Mouse (Mus musculus) testis, adult 2 months (tissue): ENCODE data around the gene Gm4307. TPM values are rescaled to one million over a fixed set of nuclear protein-coding genes. Genes with fewer than 3 reads are reported as not detected.
"Not testable (repeated sequence)": the region's sequence is repeated elsewhere in the genome, so short reads cannot be mapped to it uniquely, and the experiment has no call there.

ENCODE experiments used
- H3K27ac ChIP-seq: fragments of 200-500 bp; 2 replicates; pipeline ENCODE4 v1.5.1; 2012; ENCODE audit warnings: low read depth, low read length; ENCODE audit not compliant: control insufficient read depth, insufficient read depth
- H3K27me3 ChIP-seq: fragments of 200-500 bp; 2 replicates; pipeline ENCODE4 v1.6.1; 2012; ENCODE audit warnings: mild to moderate bottlenecking, low read length, moderate library complexity; ENCODE audit not compliant: control insufficient read depth, insufficient read depth
- H3K36me3 ChIP-seq: fragments of 200-500 bp; 2 replicates; pipeline ENCODE4 v1.6.1; 2012; ENCODE audit warnings: mild to moderate bottlenecking, low read length; ENCODE audit not compliant: control insufficient read depth, insufficient read depth
- H3K4me1 ChIP-seq: fragments of 200-500 bp; 2 replicates; pipeline ENCODE4 v1.6.1; 2012; ENCODE audit warnings: low read length; ENCODE audit not compliant: control insufficient read depth, insufficient read depth
- H3K4me3 ChIP-seq: fragments of 200-500 bp; 2 replicates; pipeline ENCODE4 v1.5.1; 2012; ENCODE audit warnings: low read depth, mild to moderate bottlenecking, low read length, moderate library complexity, mixed read lengths; ENCODE audit not compliant: control insufficient read depth
- polyA plus RNA-seq: library from polyadenylated mRNA; depleted of rRNA; stranded (reverse); fragments of >200 nt; gene quantifications from 2 replicates; pipeline ENCODE4 v1.2.3, GENCODE M21; 2012; rRNA removed

The Gm4307 gene
- not detected in 2 replicates for polyA plus RNA-seq

DNA sequence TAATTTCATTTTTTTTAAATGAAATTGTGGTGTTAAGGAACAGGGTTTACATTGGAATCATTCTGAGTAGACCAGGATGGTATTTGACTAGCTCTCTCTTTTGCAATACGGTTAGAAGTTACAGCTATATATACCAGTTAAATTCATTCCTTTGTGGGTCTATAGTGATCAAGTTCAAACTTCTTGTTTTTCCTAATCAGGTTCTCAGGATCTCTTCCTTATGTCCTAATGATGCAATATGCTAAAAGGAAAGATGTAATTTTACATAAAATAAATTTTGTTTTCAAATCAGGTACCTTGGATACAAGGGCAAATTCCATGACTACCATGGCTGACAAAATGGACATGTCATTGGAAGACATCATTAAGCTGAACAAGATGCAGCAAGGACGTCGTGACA, at the start of gene Gm4307:
Gene Gm4307, plus strand, starts transcription at position 301 of the 400 bp plus-strand sequence.
- not testable (repeated sequence) for H3K27me3 ChIP-seq, H3K27ac ChIP-seq, H3K4me3 ChIP-seq, H3K4me1 ChIP-seq, H3K36me3 ChIP-seq

DNA sequence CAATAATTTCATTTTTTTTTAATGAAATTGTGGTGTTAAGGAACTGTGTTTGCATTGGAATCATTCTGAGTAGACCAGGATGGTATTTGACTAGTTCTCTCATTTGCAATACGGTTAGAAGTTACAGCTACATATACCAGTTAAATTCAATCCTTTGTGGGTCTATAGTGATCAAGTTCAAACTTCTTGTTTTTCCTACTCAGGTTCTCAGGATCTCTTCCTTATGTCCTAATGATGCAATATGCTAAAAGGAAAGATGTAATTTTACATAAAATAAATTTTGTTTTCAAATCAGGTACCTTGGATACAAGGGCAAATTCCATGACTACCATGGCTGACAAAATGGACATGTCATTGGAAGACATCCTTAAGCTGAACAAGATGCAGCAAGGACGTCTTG, 25.8 kb upstream of the Gm4307 start, which contains the start of gene Gm4301:
Gene Gm4301, plus strand, starts transcription at position 301 of the 400 bp plus-strand sequence.
- H3K27ac ChIP-seq, H3K27me3 ChIP-seq, H3K4me1 ChIP-seq, H3K4me3 ChIP-seq, H3K36me3 ChIP-seq: not testable (repeated sequence)

DNA sequence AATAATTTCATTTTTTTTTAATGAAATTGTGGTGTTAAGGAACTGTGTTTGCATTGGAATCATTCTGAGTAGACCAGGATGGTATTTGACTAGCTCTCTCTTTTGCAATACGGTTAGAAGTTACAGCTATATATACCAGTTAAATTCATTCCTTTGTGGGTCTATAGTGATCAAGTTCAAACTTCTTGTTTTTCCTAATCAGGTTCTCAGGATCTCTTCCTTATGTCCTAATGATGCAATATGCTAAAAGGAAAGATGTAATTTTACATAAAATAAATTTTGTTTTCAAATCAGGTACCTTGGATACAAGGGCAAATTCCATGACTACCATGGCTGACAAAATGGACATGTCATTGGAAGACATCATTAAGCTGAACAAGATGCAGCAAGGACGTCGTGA, 20.6 kb upstream of the Gm4307 start, which contains the start of gene Gm4302:
Gene Gm4302, plus strand, starts transcription at position 301 of the 400 bp plus-strand sequence.
- H3K27ac ChIP-seq, H3K36me3 ChIP-seq, H3K4me3 ChIP-seq, H3K27me3 ChIP-seq, H3K4me1 ChIP-seq: not testable (repeated sequence)

DNA sequence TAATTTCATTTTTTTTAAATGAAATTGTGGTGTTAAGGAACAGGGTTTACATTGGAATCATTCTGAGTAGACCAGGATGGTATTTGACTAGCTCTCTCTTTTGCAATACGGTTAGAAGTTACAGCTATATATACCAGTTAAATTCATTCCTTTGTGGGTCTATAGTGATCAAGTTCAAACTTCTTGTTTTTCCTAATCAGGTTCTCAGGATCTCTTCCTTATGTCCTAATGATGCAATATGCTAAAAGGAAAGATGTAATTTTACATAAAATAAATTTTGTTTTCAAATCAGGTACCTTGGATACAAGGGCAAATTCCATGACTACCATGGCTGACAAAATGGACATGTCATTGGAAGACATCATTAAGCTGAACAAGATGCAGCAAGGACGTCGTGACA, 15.5 kb upstream of the Gm4307 start, which contains the start of gene Gm4303:
Gene Gm4303, plus strand, starts transcription at position 301 of the 400 bp plus-strand sequence.
- H3K4me1 ChIP-seq, H3K36me3 ChIP-seq, H3K27me3 ChIP-seq, H3K4me3 ChIP-seq, H3K27ac ChIP-seq: not testable (repeated sequence)

DNA sequence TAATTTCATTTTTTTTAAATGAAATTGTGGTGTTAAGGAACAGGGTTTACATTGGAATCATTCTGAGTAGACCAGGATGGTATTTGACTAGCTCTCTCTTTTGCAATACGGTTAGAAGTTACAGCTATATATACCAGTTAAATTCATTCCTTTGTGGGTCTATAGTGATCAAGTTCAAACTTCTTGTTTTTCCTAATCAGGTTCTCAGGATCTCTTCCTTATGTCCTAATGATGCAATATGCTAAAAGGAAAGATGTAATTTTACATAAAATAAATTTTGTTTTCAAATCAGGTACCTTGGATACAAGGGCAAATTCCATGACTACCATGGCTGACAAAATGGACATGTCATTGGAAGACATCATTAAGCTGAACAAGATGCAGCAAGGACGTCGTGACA, 10.3 kb upstream of the Gm4307 start, which contains the start of gene Gm4305:
Gene Gm4305, plus strand, starts transcription at position 301 of the 400 bp plus-strand sequence.
- H3K27me3 ChIP-seq, H3K27ac ChIP-seq: not testable (repeated sequence)

DNA sequence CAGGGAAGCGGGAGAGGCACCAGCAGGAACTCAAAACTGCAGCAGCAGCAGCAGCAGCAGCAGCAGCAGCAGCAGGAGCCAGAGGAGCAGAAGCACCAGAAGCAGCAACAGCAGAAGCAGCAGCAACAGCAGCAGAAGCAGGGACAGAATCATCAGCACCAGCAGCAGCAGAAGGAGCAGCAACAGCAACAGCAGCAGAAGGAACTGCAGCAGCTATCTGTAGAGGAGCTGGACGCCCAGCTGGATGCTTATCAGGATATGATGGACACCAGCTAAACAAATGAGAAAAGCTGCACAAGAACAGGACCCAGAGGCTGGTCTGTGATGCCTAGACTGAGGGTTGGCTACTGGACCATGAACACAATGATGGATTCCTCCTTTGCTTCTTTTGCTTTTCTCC, 4.3 kb upstream of the Gm4307 start:
- H3K4me1 ChIP-seq, H3K27ac ChIP-seq, H3K36me3 ChIP-seq, H3K27me3 ChIP-seq, H3K4me3 ChIP-seq: not testable (repeated sequence)

More for the DNA sequence above, 10.3 kb upstream of the Gm4307 start, which contains the start of gene Gm4305:
- H3K4me1 ChIP-seq, H3K4me3 ChIP-seq, H3K36me3 ChIP-seq: not testable (repeated sequence)

DNA sequence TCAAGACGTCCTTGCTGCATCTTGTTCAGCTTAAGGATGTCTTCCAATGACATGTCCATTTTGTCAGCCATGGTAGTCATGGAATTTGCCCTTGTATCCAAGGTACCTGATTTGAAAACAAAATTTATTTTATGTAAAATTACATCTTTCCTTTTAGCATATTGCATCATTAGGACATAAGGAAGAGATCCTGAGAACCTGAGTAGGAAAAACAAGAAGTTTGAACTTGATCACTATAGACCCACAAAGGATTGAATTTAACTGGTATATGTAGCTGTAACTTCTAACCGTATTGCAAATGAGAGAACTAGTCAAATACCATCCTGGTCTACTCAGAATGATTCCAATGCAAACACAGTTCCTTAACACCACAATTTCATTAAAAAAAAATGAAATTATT, 21.3 kb downstream of the Gm4307 start, which contains the start of gene Gm4312:
Gene Gm4312, minus strand, starts transcription at position 101 of the 400 bp plus-strand sequence.
- not testable (repeated sequence) for H3K4me3 ChIP-seq, H3K36me3 ChIP-seq, H3K27me3 ChIP-seq, H3K4me1 ChIP-seq, H3K27ac ChIP-seq

DNA sequence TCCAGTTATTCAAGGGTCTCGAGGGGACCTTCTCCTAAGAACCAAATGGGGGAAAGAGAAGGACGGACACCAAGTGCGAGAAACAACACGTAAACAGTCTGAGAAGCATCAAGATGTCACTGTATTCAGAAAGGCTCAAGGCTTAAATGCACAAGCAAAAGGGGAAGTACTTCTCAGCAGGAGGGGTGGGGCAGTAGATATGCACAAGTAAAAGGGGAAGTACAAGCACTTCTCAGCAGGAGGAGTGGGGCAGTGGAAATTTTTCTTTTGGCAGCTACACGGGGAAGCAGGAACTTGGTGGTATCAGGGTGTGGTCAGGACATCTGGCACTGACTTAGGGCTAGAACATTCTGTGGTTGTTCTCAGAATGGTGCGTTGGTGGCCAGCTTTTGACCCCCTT, 41.2 kb downstream of the Gm4307 start:
- H3K4me1 ChIP-seq, H3K4me3 ChIP-seq, H3K27ac ChIP-seq, H3K36me3 ChIP-seq, H3K27me3 ChIP-seq: not testable (repeated sequence)

Other genes with a start within 250 kb of the Gm4307 start
- gene Gm4301, start 25.7 kb upstream of the Gm4307 start, polyA plus RNA-seq, result not detected in 2 replicates
- not detected in 2 replicates for gene Gm4302, start 20.5 kb upstream of the Gm4307 start, polyA plus RNA-seq
- not detected in 2 replicates for gene Gm4303, start 15.4 kb upstream of the Gm4307 start, polyA plus RNA-seq
- not detected in 2 replicates for gene Gm4305, start 10.2 kb upstream of the Gm4307 start, polyA plus RNA-seq
- gene Gm4312, start 21.2 kb downstream of the Gm4307 start, polyA plus RNA-seq, result not detected in 2 replicates
- gene Tmtc3, start 126.0 kb downstream of the Gm4307 start, polyA plus RNA-seq, result 2.8 and 3.4 TPM in 2 replicates
- 5.9 and 6.6 TPM in 2 replicates for gene Cep290, start 126.2 kb downstream of the Gm4307 start, polyA plus RNA-seq
- gene 4930430F08Rik, start 229.1 kb downstream of the Gm4307 start, polyA plus RNA-seq, result 22.6 and 22.8 TPM in 2 replicates
- gene 1700017N19Rik, start 229.1 kb downstream of the Gm4307 start, polyA plus RNA-seq, result 54.3 and 79.5 TPM in 2 replicates